Mouse (Mus musculus) cortical plate, adult 2 months (tissue): ENCODE data around the gene Siae.

Experiments
- CTCF ChIP-seq: fragments of 200-500 bp; IDR thresholded peaks from 2 replicates; pipeline ENCODE4 v1.5.1; 2011; ENCODE audit warnings: mild to moderate bottlenecking, control low read depth, low read length; ENCODE audit not compliant: insufficient read depth; ENCODE audit errors: extremely low read depth
- POLR2A ChIP-seq: fragments of 200-500 bp; IDR thresholded peaks from 2 replicates; pipeline ENCODE4 v1.6.1; 2011; ENCODE audit warnings: mild to moderate bottlenecking, low read length, control low read depth; ENCODE audit not compliant: insufficient read depth; ENCODE audit errors: extremely low read depth

DNA sequence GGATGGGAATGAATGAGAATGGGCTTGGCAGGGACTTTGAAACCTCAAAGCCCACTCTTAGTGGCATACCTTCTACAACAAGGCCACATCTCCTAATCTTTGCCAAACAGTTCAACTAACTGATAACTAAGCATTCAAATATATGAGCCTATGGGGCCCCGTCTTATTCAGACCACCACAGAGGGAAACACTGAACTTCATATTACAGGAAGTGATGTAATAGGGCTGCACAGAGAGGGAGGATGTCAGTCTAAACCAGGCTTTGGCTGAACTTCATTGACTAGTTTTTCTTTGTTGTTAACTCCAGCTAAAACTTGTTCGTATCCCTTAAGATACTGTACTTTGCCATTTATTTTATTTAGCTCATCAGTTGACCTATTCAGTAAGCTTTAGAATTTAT, 74.4 kb downstream of the Siae start:
- TF ChIP-seq POLR2A: no peak
- no peak for TF ChIP-seq CTCF
